Mouse (Mus musculus) layer of hippocampus, postnatal 14 days (tissue): ENCODE data around the gene Tmem138. TPM values are rescaled to one million over a fixed set of nuclear protein-coding genes. Genes with fewer than 3 reads are reported as not detected.
A peak's percentile ranks its signal among the peaks of the same experiment; 100 is the strongest.
"Not testable (repeated sequence)": the region's sequence is repeated elsewhere in the genome, so short reads cannot be mapped to it uniquely, and the experiment has no call there.

Experiments used
- DNase-seq, 2 experiments: peaks; one replicate each; pipeline ENCODE4 v3.0.0; 2021 to 2022; ENCODE audit warnings: low spot score in 2 of 2, mixed read lengths in 1 of 2
- total RNA-seq, 2 experiments: library from RNA; stranded (reverse); gene quantifications; 2 replicates each; pipeline ENCODE4 v1.2.3; 2021

Gene Tmem138
- total RNA-seq, 2 experiments from 2014 or later: 12.4 to 12.6 TPM

DNA sequence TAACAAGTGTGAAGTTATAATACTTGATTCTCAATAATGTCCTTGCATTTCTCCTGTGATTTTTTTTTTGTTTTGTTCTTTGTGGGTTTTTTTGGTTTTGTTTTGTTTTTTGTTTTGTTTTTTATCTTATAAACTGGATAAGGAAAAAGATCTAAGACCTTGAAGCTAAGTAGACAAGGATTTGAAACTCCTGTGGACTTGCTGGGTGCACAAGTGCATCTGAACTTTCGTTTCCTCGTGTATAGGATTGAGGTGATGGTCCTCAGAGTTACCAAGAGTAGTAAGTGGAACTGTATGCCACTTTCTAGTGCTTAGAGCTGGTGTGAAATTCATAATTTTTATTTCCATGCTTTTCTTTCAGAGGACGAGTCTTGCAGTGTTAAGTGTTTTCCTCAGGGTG lies 2.9 kb upstream of the Tmem138 start:
- no peak for DNase-seq

DNA sequence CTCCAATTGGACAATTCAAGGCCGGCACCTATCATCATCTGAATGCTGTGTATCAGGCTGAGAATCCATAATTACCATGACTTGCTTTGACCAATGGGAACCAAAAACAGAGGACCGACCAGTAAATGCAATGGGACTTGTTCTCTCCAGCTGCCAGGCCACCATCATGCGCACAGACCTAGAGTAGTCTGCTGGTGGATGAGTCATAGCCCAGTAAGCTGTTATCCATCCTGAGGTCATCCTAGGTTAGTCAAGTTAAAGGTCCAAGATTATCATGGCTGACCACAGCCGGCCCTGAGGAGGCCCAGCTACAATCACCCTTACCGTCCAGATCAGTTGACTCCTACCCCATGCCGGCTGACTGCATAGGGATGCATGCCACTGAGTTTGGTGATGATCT lies 7.5 kb downstream of the Tmem138 start:
- no peak for DNase-seq

DNA sequence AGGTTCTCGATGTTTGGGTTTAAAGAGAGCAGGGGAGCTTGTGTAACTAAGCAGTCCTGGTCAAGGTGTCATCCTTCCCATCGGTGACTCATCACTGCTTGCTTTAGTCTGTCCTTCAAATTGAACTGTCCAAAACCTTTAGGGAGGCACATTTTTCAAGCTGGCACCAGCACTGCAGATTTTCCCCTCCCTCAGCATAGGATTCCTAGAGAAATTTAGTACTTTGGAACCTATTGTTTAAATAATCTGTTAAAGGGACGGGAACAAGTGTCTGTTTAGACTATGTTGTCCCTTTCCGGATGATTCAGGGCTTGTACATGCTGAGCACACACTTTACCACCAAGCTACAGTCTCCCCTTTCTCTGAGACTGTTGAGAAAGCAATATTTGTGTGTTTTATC lies 11.9 kb downstream of the Tmem138 start:
- no peak for DNase-seq

DNA sequence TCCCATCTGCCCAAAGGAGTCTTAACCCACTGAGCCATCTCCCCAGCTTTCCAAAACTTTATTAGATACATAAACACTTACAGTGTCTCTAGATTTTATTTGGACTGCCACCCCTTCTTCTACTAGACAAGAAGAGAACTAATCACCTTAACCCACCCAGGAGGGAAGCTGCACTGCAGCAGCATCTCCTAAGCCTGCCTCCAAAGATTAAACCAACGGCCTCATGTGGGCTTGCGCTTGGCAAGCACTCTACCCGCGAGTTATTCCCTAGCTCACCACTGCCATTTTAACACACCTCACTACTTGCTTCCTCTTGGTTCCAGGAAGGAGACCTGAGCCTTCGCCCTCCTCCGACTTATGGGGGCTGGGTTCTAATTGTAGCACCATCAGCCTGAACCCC lies 12.9 kb downstream of the Tmem138 start:
- DNase-seq: no peak

DNA sequence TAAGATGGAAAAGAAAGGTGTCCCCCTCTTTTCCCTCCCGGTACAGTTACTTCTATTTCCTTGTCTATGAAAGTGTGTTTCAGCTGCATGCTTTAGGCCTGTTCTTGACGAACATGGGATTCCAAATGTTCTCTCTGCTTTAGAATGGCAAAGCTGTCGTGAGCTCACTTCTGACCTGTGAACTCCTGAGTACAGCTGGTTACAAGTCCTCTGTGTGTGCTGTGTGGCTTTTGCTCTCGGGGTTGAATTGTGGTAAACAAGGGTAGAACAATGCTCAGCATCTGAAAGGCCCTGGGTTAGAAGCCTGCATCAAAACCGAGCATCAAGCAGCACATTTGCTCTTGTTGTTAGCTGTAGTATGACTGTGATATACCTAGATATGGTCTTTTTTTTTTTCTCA lies 14.8 kb downstream of the Tmem138 start:
- no peak for DNase-seq

DNA sequence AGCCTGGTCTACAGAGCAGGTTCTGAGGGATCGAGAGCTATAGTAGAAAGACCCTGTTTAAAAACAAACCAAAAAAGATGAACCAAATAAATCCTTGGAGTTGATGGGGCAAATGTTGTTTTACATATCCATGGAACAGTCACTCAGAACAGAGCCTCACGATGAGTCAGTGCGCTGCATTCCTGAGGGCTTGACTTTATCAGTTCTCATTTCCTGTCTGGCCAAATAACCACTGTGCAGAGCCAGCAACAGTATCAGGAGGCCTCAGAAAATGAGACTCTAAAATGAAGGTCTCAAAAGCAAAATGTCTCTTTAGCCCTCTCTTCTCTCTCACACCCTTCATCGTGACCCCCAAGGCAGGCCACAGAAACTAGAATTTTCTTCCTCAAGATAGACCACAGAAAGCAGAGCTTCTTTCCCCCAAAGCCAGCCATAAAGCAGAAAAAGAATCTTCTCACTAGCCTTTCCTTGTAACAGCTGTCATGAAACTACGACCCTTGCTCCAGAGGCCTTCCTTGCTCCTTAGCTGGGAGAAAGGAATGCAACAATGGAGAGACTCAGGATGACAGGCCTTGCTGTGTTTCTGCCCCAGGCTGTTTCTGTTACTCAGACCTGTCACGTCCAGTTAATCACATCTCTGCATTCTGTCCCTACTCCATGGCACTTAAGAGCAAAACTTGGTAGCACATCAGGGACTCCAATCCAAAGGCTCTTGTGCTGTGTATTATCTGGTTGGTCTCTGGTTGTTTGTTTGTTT lies 15.4 kb downstream of the Tmem138 start:
- DNase-seq: no peak

DNA sequence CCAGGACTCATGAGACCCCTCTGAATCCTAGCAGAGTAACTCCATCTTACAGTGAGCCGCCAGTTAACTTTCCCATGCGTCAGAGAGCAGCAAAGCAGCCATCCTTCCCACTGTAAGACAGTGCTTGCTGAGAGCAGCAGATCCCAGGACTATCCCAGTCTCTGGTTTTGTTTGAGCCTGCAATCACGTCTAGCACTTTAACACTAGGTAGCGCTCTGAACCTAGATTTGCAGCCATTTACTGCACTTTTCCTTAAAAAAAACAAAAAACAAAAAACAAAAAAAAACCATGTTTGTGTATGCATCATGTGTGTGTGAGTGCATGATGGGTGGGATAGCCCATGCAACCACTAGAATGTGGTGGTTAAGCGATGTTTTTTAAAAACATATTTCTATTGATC lies 17.1 kb downstream of the Tmem138 start:
- no peak for DNase-seq

DNA sequence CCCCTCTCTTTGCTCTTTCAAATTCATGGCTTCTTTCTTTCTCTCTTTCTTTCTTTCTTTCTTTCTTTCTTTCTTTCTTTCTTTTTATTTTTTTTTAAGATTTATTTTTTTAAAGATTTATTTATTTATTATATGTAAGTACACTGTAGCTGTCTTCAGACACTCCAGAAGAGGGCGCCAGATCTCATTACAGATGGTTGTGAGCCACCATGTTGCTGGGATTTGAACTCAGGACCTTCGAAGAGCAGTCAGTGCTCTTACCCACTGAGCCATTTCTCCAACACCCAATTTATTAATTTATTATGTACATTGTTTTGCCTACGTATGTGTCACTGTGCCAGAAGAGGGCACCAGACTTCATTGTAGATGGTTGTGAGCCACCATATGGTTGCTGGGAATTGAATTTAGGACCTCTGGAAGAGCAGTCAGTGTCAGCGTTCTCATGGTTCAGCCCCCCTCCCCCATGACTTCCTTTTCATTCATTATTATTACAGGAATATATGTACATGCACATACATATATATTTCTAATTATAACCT lies 19.3 kb downstream of the Tmem138 start:
- not testable (repeated sequence) for DNase-seq

DNA sequence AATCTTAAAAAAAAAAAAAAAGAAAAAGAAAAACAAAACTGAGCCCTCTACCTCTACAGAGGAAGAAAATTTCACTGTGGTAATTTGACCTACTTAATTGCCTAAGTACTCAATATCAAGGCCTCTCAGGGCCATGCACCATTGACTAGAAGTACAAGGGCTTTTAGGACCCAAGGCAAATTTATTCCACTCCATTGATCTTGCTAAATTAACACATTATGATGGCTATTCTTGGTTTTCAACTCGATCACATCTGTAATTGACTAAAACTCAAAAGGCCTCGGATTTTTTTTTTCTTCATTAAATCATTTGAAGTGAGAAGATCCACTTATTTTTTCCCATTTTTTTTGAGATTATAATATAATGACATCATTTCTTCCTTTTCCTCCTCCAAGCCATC lies 19.7 kb downstream of the Tmem138 start:
- DNase-seq: no peak

DNA sequence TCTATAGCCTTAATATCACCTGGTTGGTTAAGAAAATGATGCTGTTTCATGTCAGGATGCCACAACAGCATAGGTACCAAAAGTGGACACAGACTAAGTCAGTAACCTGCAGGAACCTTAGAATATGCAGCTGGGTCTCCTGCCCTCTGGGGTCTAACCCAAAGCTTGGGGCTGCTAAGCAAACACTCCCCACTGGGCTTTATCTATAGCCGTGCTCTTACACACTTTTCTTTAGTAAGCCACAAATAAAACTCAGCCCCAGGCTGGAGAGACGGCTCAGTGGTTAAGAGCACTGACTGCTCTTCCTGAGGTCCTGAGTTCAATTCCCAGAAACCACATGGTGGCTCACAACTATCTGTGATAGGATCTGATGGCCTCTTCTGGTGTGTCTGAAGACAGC lies 20.2 kb downstream of the Tmem138 start:
- DNase-seq: no peak

DNA sequence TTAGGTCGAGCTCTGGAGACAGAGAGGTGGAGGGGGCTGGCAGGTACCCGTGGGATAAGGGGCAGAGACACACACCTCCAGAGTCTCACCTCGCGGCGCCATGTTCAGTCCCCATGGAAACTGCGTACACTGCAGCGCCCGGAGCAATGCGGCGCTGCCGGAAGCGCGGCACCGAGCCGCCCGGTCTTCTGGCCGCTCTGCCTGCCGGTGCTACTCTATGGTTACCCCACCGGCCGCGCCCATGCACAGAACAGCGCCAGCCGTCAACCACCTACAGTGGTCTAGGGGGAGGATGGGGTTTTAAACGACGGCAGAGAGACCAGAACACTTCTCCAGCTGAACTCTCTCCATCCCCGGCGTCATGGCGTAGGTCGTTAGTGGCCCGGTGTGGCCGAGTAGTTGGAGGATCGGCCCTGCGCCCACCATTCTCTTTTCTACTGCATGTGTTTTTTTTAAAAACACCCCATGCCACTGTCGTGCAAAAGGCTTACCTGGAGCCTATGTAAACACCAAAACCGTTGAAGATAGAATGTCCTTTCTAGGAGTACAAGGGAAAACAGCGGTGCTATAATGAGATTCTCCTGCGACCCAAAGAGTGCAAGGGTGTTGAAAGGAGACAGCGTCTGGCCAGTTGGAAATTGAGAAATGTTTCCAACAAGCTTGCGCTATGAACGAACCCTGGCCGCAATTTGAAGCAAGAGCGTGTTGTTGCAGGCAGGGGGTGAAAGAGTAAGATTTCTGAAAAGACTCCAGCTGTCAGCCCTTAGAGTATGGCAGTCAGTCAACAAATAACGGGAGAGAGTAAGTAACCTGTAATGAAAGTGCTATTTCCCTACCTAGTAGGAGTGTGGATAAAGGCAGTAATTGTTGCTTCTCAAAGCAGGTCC lies 21.3 kb downstream of the Tmem138 start, which contains the start of gene Tmem216:
Gene Tmem216, minus strand, starts transcription at position 615 of the 887 bp plus-strand sequence.
- peak; percentile 78 to 83 for DNase-seq

DNA sequence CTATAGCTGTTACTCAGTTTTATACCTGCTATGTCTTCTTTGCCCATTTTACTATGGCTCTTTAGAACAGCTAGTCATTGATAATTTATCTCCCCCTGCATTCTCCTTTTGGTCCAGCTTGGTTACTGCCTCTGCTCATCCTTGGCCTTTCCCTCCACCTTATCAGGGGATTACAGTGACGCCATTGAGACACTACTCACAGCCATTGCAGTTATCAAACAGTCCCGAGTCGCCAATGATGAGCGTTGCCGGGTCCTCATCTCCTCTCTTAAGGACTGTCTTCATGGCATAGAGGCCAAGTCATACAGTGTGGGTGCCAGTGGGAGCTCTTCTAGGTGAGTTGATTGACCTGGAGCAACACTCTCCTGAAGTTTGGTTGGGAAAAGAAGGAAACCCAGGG lies 37.7 kb downstream of the Tmem138 start:
- no peak for DNase-seq

DNA sequence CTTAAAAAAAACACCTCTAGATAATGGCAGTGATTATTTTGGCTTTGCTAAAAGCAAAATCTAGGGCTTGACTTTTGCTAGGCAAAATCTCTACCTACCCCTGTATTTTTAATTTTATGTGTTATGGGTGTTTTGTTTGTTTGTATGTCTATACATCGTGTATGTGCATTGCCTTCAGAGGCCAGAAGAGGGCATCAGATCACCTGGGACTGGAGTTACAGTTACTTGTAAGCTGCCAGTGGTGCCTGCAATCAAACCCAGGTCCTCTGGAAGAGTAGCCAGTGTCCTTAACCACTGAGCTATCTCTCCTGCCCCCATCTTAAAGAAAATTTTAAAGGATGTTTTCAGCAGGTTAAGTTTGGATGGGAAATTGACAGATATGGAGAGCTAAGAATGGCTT lies 47.1 kb downstream of the Tmem138 start:
- no peak for DNase-seq

DNA sequence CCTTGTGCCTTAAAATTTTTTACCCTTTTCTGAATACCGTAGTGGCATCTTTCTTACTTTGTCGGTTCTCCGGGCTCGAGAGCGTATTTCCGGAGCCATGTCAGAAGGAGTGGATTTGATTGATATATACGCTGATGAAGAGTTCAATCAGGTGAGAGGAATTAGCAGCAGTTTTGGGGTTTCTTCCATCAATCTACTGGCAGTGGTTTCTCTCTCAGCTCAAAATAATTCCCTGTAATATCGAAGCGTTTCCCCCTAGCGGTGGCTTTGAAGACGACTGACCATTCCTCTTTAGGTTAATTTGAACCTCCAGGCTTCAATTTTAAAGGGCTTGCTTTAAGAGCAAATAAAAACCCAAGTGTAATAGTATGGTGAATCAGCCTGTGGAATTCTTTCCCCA lies 51.3 kb downstream of the Tmem138 start, which contains the start of gene Sdhaf2:
Gene Sdhaf2, minus strand, starts transcription at position 233 of the 400 bp plus-strand sequence.
- peak in 1 of 2 experiments; percentile 45 for DNase-seq

DNA sequence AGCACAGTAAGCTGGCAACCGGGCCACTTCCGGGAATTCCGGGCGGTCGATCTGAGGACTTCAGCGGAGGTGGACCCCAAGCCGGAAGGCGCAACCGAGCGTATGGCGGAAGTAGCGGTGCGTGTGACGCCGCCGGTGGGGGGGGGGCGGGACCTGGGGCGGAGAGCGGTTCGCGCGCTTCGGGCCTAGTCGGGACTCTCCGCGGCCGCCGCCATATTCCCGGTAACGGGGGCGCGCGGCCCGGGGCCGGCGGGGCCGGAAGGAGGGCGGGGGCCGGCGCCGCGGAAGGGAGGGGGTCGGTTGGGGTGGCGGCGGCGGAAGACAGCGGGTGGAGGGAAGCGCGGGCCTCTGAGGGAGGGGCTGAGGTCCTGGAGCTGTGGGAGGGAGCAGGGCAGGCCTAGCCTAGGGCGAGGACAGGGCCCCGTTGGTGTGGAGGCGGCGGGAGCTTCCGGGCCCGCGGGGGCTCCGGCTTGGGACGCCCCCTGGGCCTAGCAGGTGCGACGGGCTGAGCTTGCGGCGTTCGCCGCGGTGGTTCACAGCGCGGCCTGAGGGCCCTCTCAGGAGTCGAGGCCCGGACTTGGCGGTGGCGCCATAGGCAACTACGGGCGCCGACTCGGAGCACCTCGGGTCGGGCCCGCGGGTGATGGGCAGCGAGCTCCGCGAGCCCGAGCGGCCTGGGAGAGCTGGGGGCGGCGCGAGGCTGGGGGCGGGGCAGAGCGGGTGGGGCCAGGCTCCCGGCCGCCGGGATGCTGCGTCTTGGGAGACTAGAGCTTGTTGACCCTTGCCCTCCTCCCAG lies 51.9 kb downstream of the Tmem138 start, which contains the start of gene Cpsf7:
Gene Cpsf7, plus strand, starts transcription at position 161 of the 796 bp plus-strand sequence.
- peak; percentile 83 to 92 for DNase-seq

DNA sequence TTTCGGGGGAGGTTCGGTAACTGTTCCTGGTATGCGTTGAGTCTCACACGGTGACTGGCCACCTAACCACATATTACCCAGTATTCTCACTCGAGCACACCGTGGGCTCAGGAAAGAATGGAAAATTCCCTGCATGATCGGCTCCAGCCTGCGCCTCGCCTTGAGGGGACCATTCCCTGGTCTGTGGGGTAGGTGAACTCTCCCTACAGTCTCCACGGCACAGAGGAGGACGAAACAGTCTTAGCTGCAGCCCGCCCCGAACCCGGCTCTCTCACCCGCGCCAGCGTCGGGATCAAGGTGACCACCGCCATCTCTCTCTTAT lies 52.4 kb downstream of the Tmem138 start:
- DNase-seq: no peak

DNA sequence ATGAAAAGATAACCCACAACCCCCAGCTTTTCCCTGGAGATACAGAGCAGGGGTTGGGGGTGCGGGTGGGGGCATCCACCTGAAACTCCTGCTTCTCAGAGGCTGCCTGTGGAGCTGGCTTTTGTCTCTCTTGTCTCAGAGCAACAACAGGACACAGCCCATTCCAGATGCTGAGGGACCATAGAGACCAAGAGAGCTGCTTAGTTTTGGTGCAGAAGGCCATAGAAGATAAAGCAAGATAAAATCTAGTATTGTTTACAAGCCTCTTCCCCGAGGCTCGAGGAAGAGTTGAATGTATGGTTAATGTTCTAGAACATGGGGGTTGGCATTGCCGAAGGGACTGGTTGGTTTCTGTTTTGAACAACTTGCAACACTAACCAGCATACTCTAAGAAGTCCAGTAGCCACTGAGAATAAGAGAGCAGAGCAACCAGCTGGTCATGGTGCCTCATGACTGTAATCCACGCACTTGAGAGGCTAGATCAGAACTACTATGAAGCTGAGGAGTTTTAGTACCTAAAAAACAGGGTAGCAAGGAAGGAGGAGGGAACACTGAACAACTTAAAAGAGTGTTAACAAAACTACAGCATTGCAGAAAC lies 53.6 kb downstream of the Tmem138 start:
- no peak for DNase-seq

DNA sequence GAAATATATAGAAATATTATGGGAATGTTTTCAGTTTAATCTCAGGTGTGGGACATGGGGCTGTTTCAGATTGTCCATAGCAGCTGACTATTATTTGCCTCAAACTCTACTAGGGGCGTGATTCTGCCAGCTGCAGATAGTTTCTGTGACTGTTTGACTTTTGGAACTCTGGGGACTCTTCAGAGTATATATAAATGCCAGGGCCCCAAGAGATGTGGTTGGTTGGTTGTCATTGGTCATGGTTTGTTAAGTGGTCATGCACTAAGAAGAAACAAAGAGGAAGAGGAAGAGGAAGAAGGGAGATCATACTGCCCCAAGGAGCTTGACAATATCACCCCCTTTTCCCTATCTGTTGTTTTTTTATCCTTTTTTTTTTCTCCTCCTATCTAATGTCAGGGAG lies 55.2 kb downstream of the Tmem138 start:
- no peak for DNase-seq
